Mouse (Mus musculus): ENCODE data around the gene Ccdc71.

DNA sequence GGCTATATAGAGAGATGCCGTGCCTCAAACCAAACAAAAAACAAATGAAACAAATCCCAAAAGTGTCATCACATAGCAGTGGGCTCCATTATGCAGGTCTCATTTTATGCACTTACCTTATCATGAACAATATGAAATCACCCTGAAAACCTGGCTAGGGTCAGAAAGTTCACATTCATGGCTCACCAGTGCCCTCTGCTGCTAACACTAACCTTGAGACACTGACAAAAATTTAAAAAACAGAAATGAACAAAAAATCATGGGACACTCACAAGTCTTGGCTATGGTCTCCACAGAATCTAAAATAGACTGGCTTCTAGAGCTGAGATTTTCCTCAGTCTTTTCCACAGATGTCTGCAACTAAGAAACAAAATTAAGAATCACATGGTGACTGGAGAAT is 48.1 kb upstream of the Ccdc71 start:
- TF ChIP-seq EP300 (IDR thresholded peaks at IDR 0.05; ENCODE audit: insufficient read depth, low read depth, low read length) = no peak
- TF ChIP-seq POLR2A (IDR thresholded peaks at IDR 0.05; ENCODE audit: insufficient read depth, low read depth, low read length) = no peak
